Mouse (Mus musculus) midbrain, postnatal 0 days (tissue): ENCODE data around the gene Oaz3. TPM values are rescaled to one million over a fixed set of nuclear protein-coding genes. Genes with fewer than 3 reads are reported as not detected.

Experiments used
- ATAC-seq: fragments of 200-750 bp; cut with Nextera tagmentation; 2 replicates; pipeline ENCODE4 v1.8.0; 2017; ENCODE audit warnings: moderate number of reproducible peaks, mild to moderate bottlenecking, moderate TSS enrichment, moderate library complexity; ENCODE audit not compliant: low FRiP score
- DNase-seq: peaks from one replicate; pipeline ENCODE4 v3.0.0-alpha.2; 2015; ENCODE audit warnings: low spot score
- H3K27ac ChIP-seq: fragments of 300-500 bp; sonication (generic); 2 replicates; pipeline ENCODE4 v1.5.1; 2014; ENCODE audit warnings: low read depth, mild to moderate bottlenecking, low read length, mixed read lengths
- H3K27me3 ChIP-seq: fragments of 300-500 bp; sonication (generic); 2 replicates; pipeline ENCODE4 v1.6.1; 2014; ENCODE audit warnings: low read length, control low read depth, mixed read lengths; ENCODE audit not compliant: insufficient read depth
- H3K36me3 ChIP-seq: fragments of 300-500 bp; sonication (generic); 2 replicates; pipeline ENCODE4 v1.6.1; 2014; ENCODE audit warnings: low read length, control low read depth, mixed read lengths; ENCODE audit not compliant: insufficient read depth
- H3K4me1 ChIP-seq: fragments of 300-500 bp; sonication (generic); 2 replicates; pipeline ENCODE4 v1.6.1; 2014; ENCODE audit warnings: mild to moderate bottlenecking, control low read depth, antibody characterized with exemption, low read length, mixed read lengths; ENCODE audit not compliant: insufficient read depth
- H3K4me2 ChIP-seq: fragments of 300-500 bp; sonication (generic); 2 replicates; pipeline ENCODE4 v1.6.1; 2014; ENCODE audit warnings: low read depth, mild to moderate bottlenecking, low read length, mixed read lengths; ENCODE audit not compliant: poor library complexity, severe bottlenecking
- H3K4me3 ChIP-seq: fragments of 300-500 bp; sonication (generic); 2 replicates; pipeline ENCODE4 v1.5.1; 2014; ENCODE audit warnings: low read depth, mild to moderate bottlenecking, low read length, moderate library complexity
- H3K9ac ChIP-seq: fragments of 300-500 bp; sonication (generic); replicated peaks from 2 replicates; pipeline ENCODE4 v1.6.1; 2014; ENCODE audit warnings: mild to moderate bottlenecking, low read length, moderate library complexity, mixed read lengths; ENCODE audit not compliant: poor library complexity, severe bottlenecking
- H3K9me3 ChIP-seq: fragments of 300-500 bp; sonication (generic); 2 replicates; pipeline ENCODE4 v1.6.1; 2016; ENCODE audit warnings: low read length, control low read depth
- CTCF ChIP-seq: IDR thresholded peaks from 2 replicates; pipeline ENCODE4 v1.5.1; 2016; ENCODE audit warnings: antibody characterized with exemption, mild to moderate bottlenecking
- WGBS: fragments of 180-500 bp; shearing (Covaris S2); extraction: QIAGEN DNeasy Blood & Tissue Kit; methylation state at CpG from one replicate; pipeline ENCODE4 v1.1.7; 2014; 5-methylcytosine and 5-hydroxymethylcytosine counted together
- polyA plus RNA-seq: library from polyadenylated mRNA; unstranded; fragments of >200 nt; fragmentation: Nextera tagmentation; extraction: Ambion mirVana; gene quantifications from 2 replicates; pipeline ENCODE4 v1.2.1, GENCODE M21; 2015
- total RNA-seq: library from RNA; depleted of rRNA; stranded (reverse); fragments of >200 nt; gene quantifications from 2 replicates; pipeline ENCODE4 v1.2.3, GENCODE M21; 2014; rRNA removed

The Oaz3 gene
- total and polyA plus RNA-seq, 2 experiments from 2014 or later: 0.68 TPM; not detected in 1

- Histone ChIP-seq H3K9ac (no peak overlapping the region), H3K4me2 (no peak overlapping the region), H3K27ac (no peak overlapping the region), H3K4me1 (no peaks in the 10 kb centered on the region), H3K4me3 (no peak overlapping the region), H3K9me3 (no peaks in the 10 kb centered on the region), H3K27me3 (no peaks in the 10 kb centered on the region), H3K36me3 (no peaks in the 10 kb centered on the region)
- ATAC-seq: no peak
- 97% methylated on average over 16 of the region's 16 CpGs for WGBS
- no peak for DNase-seq
- no peak for TF ChIP-seq CTCF
Observed at GRCm38 (mm10) chr3:94389420-94389819, 54.3 kb downstream of the Oaz3 start.

GRCm38 (mm10) chr3:94388047-94388446, 55.7 kb downstream of the Oaz3 start:
- no peaks in the 10 kb centered on the region for H3K27me3 ChIP-seq
- H3K36me3 ChIP-seq: no peaks in the 10 kb centered on the region
- no peak for DNase-seq
- no peak for TF ChIP-seq CTCF
- no peak overlapping the region for H3K9ac ChIP-seq
- no peak overlapping the region for H3K4me3 ChIP-seq
- no peaks in the 10 kb centered on the region for H3K9me3 ChIP-seq
- no peaks in the 10 kb centered on the region for H3K4me1 ChIP-seq
- no peak for ATAC-seq
- no peak overlapping the region for H3K27ac ChIP-seq
- H3K4me2 ChIP-seq: no peak overlapping the region
- WGBS: 84% methylated on average over 5 of the region's 5 CpGs

- Histone ChIP-seq H3K4me2 (no peak overlapping the region), H3K4me3 (no peak overlapping the region), H3K27ac (no peak overlapping the region), H3K9ac (no peak overlapping the region), H3K27me3 (no peaks in the 10 kb centered on the region), H3K9me3 (no peaks in the 10 kb centered on the region), H3K4me1 (no peaks in the 10 kb centered on the region), H3K36me3 (no peaks in the 10 kb centered on the region)
- ATAC-seq (no peak), DNase-seq (no peak)
- TF ChIP-seq CTCF: no peak
- 94% methylated on average over 10 of the region's 10 CpGs for WGBS
Observed at GRCm38 (mm10) chr3:94387391-94387790, 56.3 kb downstream of the Oaz3 start.

DNA sequence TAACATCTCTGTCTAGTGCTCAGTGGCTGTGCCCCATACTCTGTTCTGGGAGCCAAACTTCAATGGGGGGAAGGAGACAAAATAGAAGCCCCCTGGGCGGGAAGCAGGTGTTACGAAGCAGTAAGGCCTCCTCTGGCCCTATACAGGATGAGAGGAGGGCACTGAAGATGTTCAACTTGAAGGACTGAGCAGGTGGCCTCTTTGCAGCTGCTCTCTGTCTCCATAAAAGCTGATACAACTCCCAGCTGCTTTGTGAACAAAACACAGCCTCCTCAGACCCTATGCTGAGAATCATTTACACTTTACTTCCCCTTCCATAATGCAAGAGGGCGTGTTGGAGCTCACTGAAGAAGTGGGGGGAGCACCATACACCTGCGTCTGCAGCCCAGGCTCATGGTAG, 57.0 kb downstream of the Oaz3 start:
- no peaks in the 10 kb centered on the region for H3K36me3 ChIP-seq
- H3K4me2 ChIP-seq: no peak overlapping the region
- no peak overlapping the region for H3K27ac ChIP-seq
- WGBS: 69% methylated on average over 4 of the region's 4 CpGs
- DNase-seq (no peak), ATAC-seq (no peak)
- no peaks in the 10 kb centered on the region for H3K4me1 ChIP-seq
- no peaks in the 10 kb centered on the region for H3K27me3 ChIP-seq
- H3K9ac ChIP-seq: no peak overlapping the region
- H3K9me3 ChIP-seq: no peaks in the 10 kb centered on the region
- no peak for TF ChIP-seq CTCF
- H3K4me3 ChIP-seq: no peak overlapping the region

DNA sequence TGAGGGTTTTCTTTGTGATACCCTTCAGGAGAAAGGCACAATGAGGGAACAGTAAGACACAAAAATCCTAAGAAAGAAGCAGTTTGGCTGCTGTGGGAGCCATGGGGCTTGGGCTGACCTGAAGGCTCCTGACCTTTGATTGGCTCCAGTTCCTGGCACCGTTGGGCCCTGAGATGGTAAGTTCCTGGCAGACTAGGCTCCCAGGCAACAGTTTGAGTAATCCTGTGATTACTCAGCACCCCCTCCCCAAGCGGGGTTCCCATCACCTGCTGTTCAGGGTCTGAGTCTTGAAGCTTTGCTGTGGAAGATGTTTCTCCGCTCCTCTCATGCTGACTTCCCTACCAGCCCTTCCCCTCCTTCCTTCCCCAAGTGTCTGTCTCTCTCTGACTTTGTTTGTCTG, 60.2 kb downstream of the Oaz3 start:
- no peak overlapping the region for H3K9ac ChIP-seq
- H3K4me2 ChIP-seq: no peak overlapping the region
- 60% methylated on average over 3 of the region's 3 CpGs for WGBS
- H3K4me1 ChIP-seq: no peaks in the 10 kb centered on the region
- no peaks in the 10 kb centered on the region for H3K36me3 ChIP-seq
- no peak overlapping the region for H3K27ac ChIP-seq
- H3K9me3 ChIP-seq: no peaks in the 10 kb centered on the region
- no peak for DNase-seq
- TF ChIP-seq CTCF: no peak
- ATAC-seq: no peak
- H3K27me3 ChIP-seq: no peaks in the 10 kb centered on the region
- no peak overlapping the region for H3K4me3 ChIP-seq

Other genes starting within 250 kb of the Oaz3 start
- not detected in 2 replicates for gene Gm5286, start 247.2 kb downstream of the Oaz3 start, total RNA-seq
- not detected in 2 replicates for gene Gm5286, start 247.2 kb downstream of the Oaz3 start, polyA plus RNA-seq
- not detected in 2 replicates for gene Gm4778, start 179.9 kb downstream of the Oaz3 start, total RNA-seq
- gene Gm4778, start 179.9 kb downstream of the Oaz3 start, polyA plus RNA-seq: not detected in 2 replicates
- 28.7 and 32.7 TPM in 2 replicates for gene Them4, start 133.8 kb downstream of the Oaz3 start, total RNA-seq
- gene Them4, start 133.8 kb downstream of the Oaz3 start, polyA plus RNA-seq: 72.9 and 73.0 TPM in 2 replicates
- gene Them5, start 101.8 kb downstream of the Oaz3 start, total RNA-seq: 0.16 TPM in 1 of 2 replicates, not detected in the other
- gene Them5, start 101.8 kb downstream of the Oaz3 start, polyA plus RNA-seq: not detected in 2 replicates
- 1.7 and 2.8 TPM in 2 replicates for gene C2cd4d, start 81.5 kb downstream of the Oaz3 start, total RNA-seq
- 1.7 and 2.2 TPM in 2 replicates for gene C2cd4d, start 81.5 kb downstream of the Oaz3 start, polyA plus RNA-seq
- gene Rorc, start 71.1 kb downstream of the Oaz3 start, total RNA-seq: 0.42 and 0.60 TPM in 2 replicates
- gene Rorc, start 71.1 kb downstream of the Oaz3 start, polyA plus RNA-seq: 0.12 and 0.25 TPM in 2 replicates
- 1.6 and 1.8 TPM in 2 replicates for gene Lingo4, start 45.4 kb downstream of the Oaz3 start, total RNA-seq
- gene Lingo4, start 45.4 kb downstream of the Oaz3 start, polyA plus RNA-seq: 1.5 TPM in 2 replicates
- gene Tdrkh, start 30.6 kb downstream of the Oaz3 start, total RNA-seq: 12.0 and 18.5 TPM in 2 replicates
- gene Tdrkh, start 30.6 kb downstream of the Oaz3 start, polyA plus RNA-seq: 39.5 and 40.3 TPM in 2 replicates
- 52.5 and 56.8 TPM in 2 replicates for gene Mrpl9, start 597 bp downstream of the Oaz3 start, total RNA-seq
- 56.1 and 58.7 TPM in 2 replicates for gene Mrpl9, start 597 bp downstream of the Oaz3 start, polyA plus RNA-seq
- 203 and 205 TPM in 2 replicates for gene Celf3, start 34.4 kb upstream of the Oaz3 start, total RNA-seq
- gene Celf3, start 34.4 kb upstream of the Oaz3 start, polyA plus RNA-seq: 187 and 219 TPM in 2 replicates
- gene Riiad1, start 36.4 kb upstream of the Oaz3 start, total RNA-seq: 6.6 and 6.7 TPM in 2 replicates
- 19.4 and 23.3 TPM in 2 replicates for gene Riiad1, start 36.4 kb upstream of the Oaz3 start, polyA plus RNA-seq
- gene Snx27, start 138.8 kb upstream of the Oaz3 start, total RNA-seq: 67.9 and 87.7 TPM in 2 replicates
- 81.7 and 84.4 TPM in 2 replicates for gene Snx27, start 138.8 kb upstream of the Oaz3 start, polyA plus RNA-seq
- gene Gm10972, start 199.2 kb upstream of the Oaz3 start, total RNA-seq: not detected in 2 replicates
- gene Gm10972, start 199.2 kb upstream of the Oaz3 start, polyA plus RNA-seq: not detected in 2 replicates
- 10.0 and 11.1 TPM in 2 replicates for gene Tuft1, start 215.0 kb upstream of the Oaz3 start, total RNA-seq
- gene Tuft1, start 215.0 kb upstream of the Oaz3 start, polyA plus RNA-seq: 5.9 and 6.3 TPM in 2 replicates
- 0.94 and 1.4 TPM in 2 replicates for gene Selenbp2, start 249.6 kb upstream of the Oaz3 start, total RNA-seq
- gene Selenbp2, start 249.6 kb upstream of the Oaz3 start, polyA plus RNA-seq: 1.0 TPM in 1 of 2 replicates, not detected in the other